Mouse (Mus musculus) erythroblast, embryonic 14.5 days (primary cell): ENCODE results near the gene Liph. TPM values are rescaled to one million over a fixed set of nuclear protein-coding genes. Genes with fewer than 3 reads are reported as not detected.

Experiments used
- H3K27me3 ChIP-seq: 2 replicates; pipeline ENCODE4 v1.6.1; 2012; ENCODE audit warnings: inconsistent platforms; ENCODE audit not compliant: control insufficient read depth
- H3K36me3 ChIP-seq: 2 replicates; pipeline ENCODE4 v1.6.1; 2012; ENCODE audit warnings: mild to moderate bottlenecking, inconsistent platforms; ENCODE audit not compliant: control insufficient read depth
- H3K4me1 ChIP-seq: 2 replicates; pipeline ENCODE4 v1.6.1; 2012; ENCODE audit warnings: inconsistent platforms; ENCODE audit not compliant: control insufficient read depth
- H3K4me3 ChIP-seq: replicated peaks from 2 replicates; pipeline ENCODE3; 2012; ENCODE audit warnings: moderate library complexity, mild to moderate bottlenecking, inconsistent platforms
- H3K9me3 ChIP-seq: 2 replicates; pipeline ENCODE4 v1.6.1; 2012; ENCODE audit warnings: low read length, inconsistent platforms, mixed read lengths; ENCODE audit not compliant: control insufficient read depth
- GATA1 ChIP-seq: IDR thresholded peaks from 2 replicates; pipeline ENCODE4 v1.6.1; 2012; ENCODE audit warnings: low read length, inconsistent platforms, mixed read lengths
- TAL1 ChIP-seq: IDR thresholded peaks from 3 replicates; pipeline ENCODE4 v1.6.1; 2012; ENCODE audit warnings: low read length, inconsistent platforms, mixed read lengths
- polyA plus RNA-seq: library from polyadenylated mRNA; stranded (reverse); fragments of >175 nt; gene quantifications from 2 replicates; pipeline ENCODE4 v1.2.3, GENCODE M21; 2012

Gene Liph
- polyA plus RNA-seq, 1 experiment: 0.06 TPM

DNA sequence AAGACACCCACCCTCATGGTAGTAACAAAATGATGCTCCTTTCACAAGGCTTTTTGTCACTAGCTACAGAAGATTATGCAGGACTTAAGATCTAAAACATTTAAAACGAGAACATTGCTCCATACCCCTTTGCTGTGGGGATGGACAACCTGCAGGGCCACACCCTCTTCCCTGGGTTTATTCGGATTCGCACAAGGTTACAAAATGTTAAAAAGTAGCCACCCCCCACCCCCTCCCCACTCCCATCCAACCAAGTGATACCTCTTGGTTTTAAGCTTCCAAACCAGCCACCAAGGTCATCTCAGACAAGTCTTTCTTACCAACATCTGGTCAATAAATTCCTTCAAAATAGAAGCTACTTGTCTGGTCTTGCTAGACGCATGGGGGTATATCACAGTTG, 11.9 kb downstream of the Liph start:
- Histone ChIP-seq H3K9me3 (no peaks in the 10 kb centered on the region), H3K36me3 (no peaks in the 10 kb centered on the region), H3K4me1 (no peaks in the 10 kb centered on the region), H3K4me3 (no peak overlapping the region), H3K27me3 (no peaks in the 10 kb centered on the region)
- no peak for TF ChIP-seq GATA1
- TF ChIP-seq TAL1: no peak

DNA sequence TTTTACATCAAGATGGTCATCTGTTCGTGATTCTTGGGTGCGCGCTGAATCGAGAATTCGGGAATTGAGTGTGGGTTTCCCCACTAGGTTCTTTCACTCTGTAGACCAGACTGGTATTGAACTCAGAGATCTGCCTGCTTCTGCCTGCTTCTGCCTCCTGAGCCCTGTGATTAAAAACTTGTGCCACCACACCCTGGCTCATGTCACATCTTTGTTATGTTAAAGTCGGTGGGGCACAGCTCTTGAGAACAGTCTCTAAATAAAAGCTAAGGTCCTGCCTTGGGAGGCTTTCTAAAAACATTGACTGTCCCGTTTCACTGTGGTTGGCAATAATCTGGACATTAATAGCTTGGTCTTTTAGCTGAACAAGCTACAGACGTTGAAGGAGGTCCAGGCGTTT, 12.3 kb downstream of the Liph start:
- Histone ChIP-seq H3K36me3 (no peaks in the 10 kb centered on the region), H3K9me3 (no peaks in the 10 kb centered on the region), H3K4me1 (no peaks in the 10 kb centered on the region), H3K27me3 (no peaks in the 10 kb centered on the region), H3K4me3 (no peak overlapping the region)
- TF ChIP-seq TAL1 (no peak), GATA1 (no peak)

- Histone ChIP-seq H3K36me3 (no peaks in the 10 kb centered on the region), H3K4me3 (no peak overlapping the region), H3K27me3 (peaks cover 27% of the 10 kb centered on the region), H3K4me1 (peaks cover 3% of the 10 kb centered on the region), H3K9me3 (no peaks in the 10 kb centered on the region)
- TF ChIP-seq TAL1 (no peak), GATA1 (no peak)
Observed at GRCm38 (mm10) chr16:21977347-21977746, 18.1 kb downstream of the Liph start.

DNA sequence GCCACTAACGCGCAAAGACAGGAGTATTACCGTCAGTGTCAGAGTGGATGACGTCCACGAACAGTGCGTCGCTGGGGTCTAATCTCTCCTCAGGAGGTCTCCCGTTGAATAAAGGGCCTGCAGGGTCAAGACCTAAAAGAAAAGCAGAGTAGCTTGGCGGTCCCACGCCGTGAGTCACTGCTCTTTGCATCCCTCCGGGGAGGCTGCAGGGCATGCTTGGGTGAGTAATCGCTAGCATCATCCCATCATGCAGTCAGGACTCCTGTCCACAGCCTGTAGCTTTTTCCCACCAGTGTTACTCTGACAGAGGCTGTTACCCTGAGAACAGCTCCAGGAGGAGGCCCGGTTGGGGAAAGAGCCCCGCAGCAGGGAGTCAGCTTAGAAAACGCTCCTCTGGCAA, 19.3 kb downstream of the Liph start:
- Histone ChIP-seq H3K9me3 (no peaks in the 10 kb centered on the region), H3K27me3 (peaks cover 27% of the 10 kb centered on the region), H3K4me1 (peaks cover 3% of the 10 kb centered on the region), H3K36me3 (no peaks in the 10 kb centered on the region), H3K4me3 (no peak overlapping the region)
- TF ChIP-seq TAL1 (no peak), GATA1 (no peak)

- TF ChIP-seq TAL1: no peak
- no peak for TF ChIP-seq GATA1
- Histone ChIP-seq H3K9me3 (no peaks in the 10 kb centered on the region), H3K4me1 (peaks cover 3% of the 10 kb centered on the region), H3K4me3 (no peak overlapping the region), H3K27me3 (peaks cover 15% of the 10 kb centered on the region), H3K36me3 (no peaks in the 10 kb centered on the region)
Observed at GRCm38 (mm10) chr16:21971446-21971845, 24.0 kb downstream of the Liph start.

DNA sequence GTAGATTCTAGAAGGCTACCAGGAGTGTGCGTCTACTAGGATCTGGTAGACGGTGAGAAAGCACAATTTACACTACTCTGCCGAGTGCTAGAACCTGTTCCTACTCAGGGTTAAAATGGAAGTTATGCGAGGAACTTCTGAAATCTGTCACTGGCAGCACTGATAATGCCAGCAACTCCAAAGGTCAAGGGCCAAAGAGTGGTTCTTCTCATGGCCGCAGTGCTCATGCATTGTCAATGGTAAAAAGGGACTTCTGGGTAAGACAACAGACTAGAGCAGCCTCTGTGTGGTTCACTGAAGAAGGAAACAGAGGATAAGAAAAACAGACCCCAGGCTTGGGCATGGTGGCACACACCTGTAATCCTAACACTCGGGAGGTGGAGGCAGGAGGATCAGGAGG, 24.9 kb downstream of the Liph start:
- H3K4me1 ChIP-seq: peaks cover 3% of the 10 kb centered on the region
- H3K27me3 ChIP-seq: peaks cover 6% of the 10 kb centered on the region
- no peaks in the 10 kb centered on the region for H3K9me3 ChIP-seq
- TF ChIP-seq TAL1: no peak
- TF ChIP-seq GATA1: no peak
- H3K4me3 ChIP-seq: no peak overlapping the region
- no peaks in the 10 kb centered on the region for H3K36me3 ChIP-seq

GRCm38 (mm10) chr16:21969874-21970273, 25.6 kb downstream of the Liph start:
- Histone ChIP-seq H3K36me3 (no peaks in the 10 kb centered on the region), H3K4me3 (no peak overlapping the region), H3K9me3 (no peaks in the 10 kb centered on the region), H3K4me1 (peaks cover 3% of the 10 kb centered on the region), H3K27me3 (no peaks in the 10 kb centered on the region; the same call in none of the 2 replicates)
- TF ChIP-seq TAL1 (no peak), GATA1 (no peak)

DNA sequence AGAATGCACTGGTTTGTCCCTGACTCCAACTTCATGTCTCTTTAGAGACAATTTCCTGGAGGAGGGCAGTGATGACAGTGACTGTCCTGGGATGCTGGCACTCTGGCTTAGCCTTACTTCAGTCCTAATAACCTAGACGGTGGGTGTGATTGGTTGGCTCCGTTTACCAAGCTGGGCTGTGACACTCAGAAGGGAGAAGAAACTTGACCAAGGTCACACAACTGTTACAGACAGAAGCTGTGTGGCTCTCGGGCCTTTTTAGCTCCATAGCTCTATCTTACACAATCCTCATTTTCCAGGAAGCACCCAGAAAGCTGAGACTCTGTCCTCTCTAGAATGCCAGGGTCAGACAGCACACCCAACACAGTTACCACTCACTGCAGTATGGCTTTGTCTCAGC, 29.9 kb downstream of the Liph start:
- H3K9me3 ChIP-seq: no peaks in the 10 kb centered on the region
- no peaks in the 10 kb centered on the region for H3K27me3 ChIP-seq
- no peak for TF ChIP-seq TAL1
- no peak overlapping the region for H3K4me3 ChIP-seq
- H3K4me1 ChIP-seq: no peaks in the 10 kb centered on the region
- H3K36me3 ChIP-seq: no peaks in the 10 kb centered on the region

GRCm38 (mm10) chr16:21955591-21955990, 39.9 kb downstream of the Liph start:
- no peaks in the 10 kb centered on the region for H3K9me3 ChIP-seq
- H3K36me3 ChIP-seq: no peaks in the 10 kb centered on the region
- no peaks in the 10 kb centered on the region for H3K27me3 ChIP-seq
- no peak overlapping the region for H3K4me3 ChIP-seq
- no peaks in the 10 kb centered on the region for H3K4me1 ChIP-seq
- TF ChIP-seq GATA1: no peak
- no peak for TF ChIP-seq TAL1
